Mouse (Mus musculus) lung, postnatal 36 days (tissue): ENCODE data around the gene Mrm3.
A peak's percentile ranks its signal among the peaks of the same experiment; 100 is the strongest.
"Not testable (repeated sequence)": the region's sequence is repeated elsewhere in the genome, so short reads cannot be mapped to it uniquely, and the experiment has no call there.

Experiments
- DNase-seq: peaks from one replicate; pipeline ENCODE4 v3.0.0; 2022; ENCODE audit warnings: mixed read lengths

Gene Mrm3

DNA sequence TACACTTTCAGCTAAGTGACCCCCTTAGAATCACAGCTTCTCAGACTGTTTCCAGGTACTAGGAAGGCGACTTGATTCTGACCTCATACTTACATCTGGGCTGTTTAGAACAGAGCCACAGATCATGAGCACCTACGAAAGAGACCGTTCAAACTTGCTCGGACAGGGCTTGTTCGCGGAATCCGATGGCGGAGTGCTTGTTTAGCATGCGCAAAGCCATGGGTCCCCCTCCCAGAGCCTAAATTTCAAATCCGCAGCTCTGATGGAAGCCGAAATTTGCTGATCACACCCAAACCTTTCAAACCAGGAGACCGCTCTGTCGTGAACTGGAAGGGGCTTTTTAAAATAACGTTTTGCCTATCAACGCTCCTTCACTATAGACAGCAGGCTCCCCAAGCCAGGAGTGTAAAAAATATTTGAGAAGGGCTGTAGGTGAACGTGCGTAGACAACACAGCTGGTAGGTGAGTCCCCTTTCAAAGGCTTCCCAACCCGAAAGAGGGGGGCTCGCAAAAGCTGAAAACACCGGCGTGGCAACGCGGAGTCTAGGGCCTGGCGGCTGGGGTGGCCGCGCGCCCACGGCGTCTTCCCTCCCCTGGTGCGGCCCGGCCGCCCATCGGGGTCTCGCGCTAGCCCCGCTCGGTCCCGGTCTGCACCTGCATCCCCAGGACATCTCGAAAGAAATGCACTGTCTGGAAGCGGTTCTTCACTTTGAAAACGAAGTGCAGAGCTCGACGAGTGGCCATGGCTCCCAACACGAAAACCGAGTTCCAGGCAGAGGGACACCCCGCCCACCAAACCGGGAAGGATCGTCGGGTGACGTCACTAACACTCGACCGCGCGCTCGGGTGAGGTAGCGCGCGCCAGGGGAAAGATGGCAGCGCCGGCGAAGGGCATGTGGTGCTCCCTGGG, at the start of gene Mrm3, which contains the start of gene Glod4:
Gene Mrm3, plus strand, starts transcription at position 815 of the 910 bp plus-strand sequence.
Gene Glod4, minus strand, starts transcription at position 825 of the 910 bp plus-strand sequence.
- peak; percentile 96 for DNase-seq

DNA sequence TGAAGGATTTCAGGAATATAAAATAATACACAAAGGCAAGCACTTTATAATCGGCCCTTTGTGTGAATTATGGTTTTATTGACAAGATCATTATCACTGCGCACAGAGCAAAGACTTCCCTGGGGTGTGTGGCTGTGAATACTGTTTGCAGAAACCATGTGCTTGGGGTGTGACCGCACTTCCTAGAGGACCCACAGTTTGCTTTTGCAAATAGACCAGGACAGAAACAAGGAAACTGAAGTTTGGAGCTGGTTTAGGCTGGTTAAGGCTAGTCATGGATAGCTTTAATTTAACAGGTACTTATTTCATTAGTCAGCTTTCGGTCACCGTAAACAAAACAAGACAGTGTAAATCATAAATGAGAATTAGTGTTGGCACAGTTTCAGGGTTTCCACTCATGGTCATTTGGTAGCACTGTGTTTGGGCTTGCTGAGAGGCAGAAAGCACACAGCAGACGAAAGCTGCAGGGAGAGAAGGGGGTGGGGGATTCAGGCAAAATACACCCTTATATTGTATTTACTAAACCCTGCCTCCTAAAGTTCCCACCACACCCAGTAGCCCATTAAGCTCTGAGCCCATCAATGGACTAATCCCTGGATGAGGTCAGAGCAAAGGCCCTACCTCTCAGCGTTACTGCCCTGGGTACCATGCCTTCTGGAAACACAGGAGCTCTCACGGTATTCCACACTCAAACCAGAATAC, 47.1 kb upstream of the Mrm3 start:
- peak; percentile 11 for DNase-seq

DNA sequence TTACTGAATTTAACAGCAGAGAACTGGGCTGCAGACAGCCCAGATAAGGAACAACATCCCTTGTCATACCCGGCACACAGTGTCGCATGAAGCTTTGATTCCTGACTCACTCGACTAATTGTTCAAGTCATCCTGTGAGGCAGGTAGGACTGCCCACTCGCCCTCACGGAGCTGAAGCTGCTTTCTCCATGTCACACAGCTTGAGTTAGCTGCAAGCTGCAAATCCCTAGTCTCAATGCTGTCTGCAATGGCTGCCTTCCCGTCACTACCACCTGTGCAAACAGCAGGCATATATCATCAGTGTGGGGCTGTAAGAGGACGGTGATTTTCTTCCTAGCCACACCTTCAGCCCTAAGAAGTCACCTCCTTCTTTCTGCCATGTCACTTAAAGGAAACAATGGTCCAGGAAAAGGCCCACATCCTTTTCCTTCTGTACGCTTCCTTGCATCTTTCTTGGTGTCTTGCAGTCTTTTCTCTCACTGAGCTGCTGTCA, 46.5 kb upstream of the Mrm3 start:
- no peak for DNase-seq

DNA sequence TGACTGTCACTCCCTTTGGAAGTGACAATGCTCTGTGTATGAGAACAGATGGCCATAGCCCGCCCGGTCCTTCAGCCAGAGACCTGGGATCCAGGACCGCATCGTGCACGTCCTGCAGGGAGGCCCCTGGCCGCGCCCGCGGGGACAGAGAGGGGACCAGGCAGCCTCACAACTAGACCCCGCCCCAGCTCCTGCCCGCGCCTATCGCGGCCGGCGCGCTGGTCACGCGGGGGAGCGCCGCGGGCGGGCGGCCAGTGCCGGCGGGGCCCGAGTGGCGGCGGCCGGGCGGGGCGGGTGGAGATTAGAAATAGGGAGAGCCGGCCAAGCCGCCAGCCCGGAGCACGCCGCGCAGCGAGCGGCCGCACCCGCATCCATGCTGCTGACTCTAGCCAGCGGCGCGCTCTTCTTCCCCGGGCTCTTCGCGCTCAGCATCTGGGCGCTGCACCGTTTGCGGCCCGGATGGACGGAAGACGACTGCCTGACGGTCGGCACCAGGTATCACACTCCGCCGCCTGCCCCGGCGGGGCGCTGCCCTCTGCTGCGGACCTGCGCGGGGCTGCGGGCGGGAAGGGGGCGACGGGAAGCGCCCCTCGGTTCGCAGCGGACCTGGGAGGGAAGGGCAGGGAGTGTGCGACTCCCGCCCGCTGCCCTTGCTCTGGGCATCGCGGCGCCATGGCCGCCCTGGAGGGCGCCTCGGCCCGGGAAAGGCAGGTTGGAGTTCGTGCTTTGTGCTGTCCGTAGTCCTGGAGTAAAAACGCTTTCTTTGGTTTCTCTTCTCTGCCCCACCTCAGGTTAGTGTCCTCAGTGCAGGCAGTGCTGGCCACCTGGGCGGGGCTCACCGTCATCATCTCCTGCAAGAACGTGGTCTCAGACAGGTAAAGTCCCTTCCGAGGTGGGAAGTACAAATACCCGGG, 41.5 kb upstream of the Mrm3 start:
- peak; percentile 92 for DNase-seq

DNA sequence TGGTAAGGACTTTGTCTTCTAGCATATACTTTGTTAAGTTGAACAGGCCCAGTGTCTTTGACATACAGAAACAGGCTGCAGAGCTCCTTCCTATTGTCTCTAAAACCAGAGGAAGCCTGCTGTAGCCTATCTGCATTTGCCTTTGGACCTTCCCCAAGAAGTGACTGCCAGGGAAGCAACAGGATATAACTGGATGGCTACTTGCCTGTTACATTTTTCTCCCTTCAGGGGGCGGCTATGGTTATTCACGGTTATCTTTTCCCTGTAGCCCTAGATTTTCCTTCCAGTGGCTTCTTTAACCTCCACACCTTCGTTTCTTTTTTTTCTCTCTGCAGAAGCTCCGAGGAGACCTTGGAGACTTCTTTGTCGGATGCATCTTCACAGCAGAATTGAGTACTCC, 36.7 kb upstream of the Mrm3 start:
- no peak for DNase-seq

DNA sequence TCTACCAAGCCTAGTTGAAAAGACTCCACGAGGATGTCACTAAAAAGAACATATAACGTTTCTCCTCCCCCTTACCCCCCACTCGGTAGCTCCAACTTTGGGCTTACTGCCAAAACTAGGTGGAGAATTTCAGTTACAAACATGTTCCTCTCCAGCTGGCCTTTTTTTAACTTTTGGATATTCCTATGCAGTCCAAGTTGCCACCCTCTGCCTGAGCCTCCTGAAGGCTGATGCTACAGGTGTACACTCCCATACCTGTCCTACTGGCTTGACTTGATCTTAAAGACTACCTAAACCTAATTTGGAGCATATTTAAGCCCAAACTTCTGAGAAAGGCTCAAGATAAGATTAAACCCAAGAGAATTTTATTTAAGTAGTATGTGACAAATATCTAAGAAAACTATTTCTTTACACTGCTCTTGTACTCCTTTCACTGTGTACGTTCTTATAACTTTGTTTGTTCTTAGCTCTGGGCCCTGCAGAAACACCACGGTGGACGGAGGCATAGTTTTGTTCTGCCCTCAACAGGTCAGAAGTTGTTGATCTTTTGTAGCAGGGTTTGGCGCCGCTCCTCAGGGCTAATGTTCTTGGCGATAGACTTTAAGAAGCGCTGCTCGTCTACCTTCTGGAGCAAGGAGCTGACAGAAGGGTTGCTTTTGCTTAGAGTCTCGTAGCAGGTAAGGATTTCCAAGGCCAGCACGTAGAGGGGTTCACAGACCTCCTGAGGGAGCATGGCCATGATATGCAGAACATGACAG, 33.1 kb upstream of the Mrm3 start:
- peak; percentile 37 for DNase-seq

DNA sequence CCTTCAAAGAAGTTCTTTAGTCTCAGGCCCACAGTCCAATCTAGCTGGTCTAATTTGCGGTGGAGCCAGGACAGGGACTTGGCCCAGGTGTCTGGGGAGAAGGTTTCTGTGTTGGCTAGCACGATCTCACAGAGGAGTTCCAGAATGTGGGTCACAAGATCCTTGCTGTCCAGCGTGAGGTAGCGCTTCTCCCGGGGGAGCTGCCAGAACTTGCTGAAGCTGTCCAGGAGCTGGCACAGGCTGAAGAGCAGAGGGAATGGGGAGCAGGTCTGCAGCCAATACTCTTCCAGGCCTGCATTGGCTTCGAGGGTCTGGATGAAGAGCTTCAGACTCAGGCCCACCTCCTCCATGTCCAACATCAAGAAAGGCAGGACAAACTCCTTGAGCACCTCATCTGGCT, 31.9 kb upstream of the Mrm3 start:
- not testable (repeated sequence) for DNase-seq

DNA sequence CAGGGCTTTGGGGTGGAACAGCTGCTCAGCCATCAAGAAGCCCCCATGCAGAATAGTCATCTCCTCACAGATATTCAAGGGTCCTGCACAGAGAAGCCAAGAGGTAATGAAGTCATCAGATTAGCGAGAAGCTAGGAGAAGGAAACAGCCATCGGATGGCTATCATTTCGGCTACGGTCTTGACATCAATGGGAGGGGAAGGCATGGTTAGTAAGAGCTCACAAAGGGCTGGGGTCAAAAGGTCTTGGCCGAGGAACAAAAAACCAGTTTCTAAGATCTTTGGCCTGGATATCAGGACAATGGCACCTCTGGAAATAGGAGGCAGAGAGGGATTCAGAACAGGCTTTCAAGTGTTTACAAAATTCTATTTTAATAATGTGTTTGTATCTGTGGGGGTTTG, 29.7 kb upstream of the Mrm3 start:
- DNase-seq, result no peak

DNA sequence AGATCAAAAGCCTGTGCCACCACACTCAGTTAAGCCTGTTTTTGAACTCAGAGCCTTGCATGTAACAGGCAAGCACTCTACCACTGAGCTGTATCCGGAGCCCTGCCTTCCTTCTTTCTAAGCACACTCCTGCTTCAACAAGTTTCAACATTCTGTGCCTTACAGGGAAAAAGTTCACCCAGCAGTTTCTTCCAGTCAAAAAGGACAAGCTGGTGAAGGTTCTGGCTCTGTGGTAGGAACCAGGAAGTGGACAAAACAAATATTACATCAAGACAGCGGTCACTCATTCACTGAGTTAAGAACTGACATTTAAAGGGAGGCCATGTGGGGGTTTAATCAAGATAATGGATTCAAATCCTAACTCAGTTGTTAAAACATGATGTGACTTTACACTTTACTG, 28.5 kb upstream of the Mrm3 start:
- peak; percentile 51 for DNase-seq

DNA sequence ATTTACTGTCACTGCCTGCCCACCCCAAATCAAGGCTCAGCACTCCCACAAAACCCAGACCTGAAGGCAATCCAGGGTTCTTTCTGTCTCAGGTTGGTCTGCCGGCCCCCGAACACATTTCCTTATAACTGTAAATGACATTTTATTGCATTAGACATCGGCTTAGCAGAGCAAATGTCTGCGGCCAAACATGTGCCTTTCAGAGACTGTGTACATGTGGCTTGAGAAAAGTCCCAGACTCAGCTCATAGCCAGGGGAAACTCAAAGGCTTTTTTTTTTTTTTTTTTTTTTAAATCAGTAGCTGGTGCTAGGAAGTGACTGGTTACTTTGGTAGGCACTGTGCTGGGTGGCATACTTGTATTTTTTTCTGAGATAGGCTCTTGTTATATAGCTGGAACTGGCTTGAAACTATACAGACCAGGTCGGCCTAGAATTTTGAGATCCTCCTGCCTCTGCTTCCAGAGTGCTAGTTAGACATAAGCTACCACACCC, 27.4 kb upstream of the Mrm3 start:
- no peak for DNase-seq

DNA sequence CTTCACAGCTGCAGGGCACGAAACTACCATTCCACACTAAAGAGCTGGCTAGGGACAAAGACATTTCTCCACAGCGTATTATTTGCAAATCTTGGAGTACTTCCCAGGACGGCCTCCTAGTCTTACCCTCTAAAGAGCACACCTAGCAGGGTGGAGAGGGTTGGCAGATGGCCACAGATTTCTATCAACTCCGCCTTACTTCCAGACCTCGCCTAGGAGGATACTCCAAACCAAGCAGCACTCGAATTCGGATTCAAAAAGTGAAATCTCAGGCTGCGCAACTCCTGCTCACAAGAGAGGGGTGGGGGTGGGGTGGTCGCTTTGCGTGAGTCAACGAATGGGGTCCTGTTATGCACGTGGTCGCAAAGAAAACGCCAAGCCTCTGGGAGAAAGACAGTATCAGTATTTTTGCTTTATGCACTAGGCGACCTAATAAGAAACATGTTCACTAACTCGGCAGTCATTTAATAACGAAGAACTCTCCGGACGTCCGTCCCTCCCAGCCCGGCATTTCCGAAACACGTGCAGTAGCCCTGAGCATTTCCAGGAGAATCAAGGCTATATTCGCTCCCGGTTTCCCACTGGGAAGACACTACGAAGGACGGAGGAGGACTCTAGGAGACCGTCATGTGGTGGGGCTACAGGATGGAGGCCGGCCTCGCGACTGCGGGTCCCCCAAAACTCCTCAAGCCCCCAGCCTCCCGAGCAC, 26.7 kb upstream of the Mrm3 start:
- DNase-seq, result peak; percentile 92

DNA sequence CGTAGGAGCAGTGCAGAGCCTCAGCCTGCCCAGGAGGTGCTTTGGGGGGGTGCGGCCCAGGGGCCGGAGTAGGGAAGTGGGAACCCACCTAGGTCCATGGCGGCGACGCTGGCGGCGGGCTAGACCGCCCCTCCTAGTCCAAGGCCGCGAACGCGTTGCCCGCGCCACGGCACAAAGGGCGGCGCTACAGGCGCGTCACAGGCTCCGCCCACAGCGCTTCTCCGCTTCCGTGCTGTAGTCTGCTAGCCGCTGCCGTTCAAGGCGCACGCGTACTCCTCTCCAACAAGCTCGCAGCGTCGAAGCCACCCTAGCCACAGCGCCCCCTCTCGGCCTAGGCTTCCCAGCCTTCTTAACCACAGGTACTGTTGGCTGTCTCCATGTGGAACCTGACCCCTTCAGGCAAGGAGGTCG, 26.1 kb upstream of the Mrm3 start, which contains the start of the genes Dbil5 and Gemin4:
Gene Dbil5, plus strand, starts transcription at position 219 of the 411 bp plus-strand sequence.
Gene Gemin4, minus strand, starts transcription at position 275 of the 411 bp plus-strand sequence.
- DNase-seq, result peak; percentile 99

DNA sequence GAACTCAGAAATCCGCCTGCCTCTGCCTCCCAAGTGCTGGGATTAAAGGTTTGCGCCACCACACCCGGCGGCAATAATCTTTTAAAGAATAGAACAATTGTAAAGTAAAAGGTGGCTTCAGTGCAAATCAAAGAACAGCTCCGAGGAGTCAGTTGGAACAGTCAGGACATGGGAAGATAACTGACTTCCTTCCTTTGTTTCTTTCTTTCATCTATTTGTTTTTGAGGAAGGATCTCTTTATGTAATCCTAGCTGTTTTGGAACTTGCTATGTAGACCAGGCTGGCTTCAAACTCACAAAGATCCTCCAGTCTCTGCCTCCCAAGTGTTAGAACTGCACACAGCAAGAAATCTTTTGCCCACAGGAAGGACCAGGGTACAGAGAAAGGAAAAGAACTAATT, 18.9 kb upstream of the Mrm3 start:
- DNase-seq, result no peak

DNA sequence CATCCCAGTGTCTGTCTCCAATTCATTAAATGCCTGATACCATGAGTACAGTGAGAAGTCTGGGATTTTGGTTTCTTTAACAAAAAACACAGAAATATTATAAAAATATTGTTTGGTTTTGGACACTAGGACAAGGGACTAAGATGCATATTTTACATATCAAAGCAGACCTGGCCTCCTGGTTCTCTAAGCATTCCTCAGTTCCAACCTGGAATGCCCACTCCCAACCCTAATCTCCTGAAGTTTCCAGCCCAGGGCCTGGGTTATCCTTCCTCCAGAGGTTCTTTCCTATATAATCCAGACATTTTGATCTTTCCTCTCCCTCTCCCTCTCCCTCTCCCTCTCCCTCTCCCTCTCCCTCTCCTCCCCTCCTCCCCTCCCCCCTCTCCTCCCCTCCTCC, 18.5 kb upstream of the Mrm3 start:
- no peak for DNase-seq

DNA sequence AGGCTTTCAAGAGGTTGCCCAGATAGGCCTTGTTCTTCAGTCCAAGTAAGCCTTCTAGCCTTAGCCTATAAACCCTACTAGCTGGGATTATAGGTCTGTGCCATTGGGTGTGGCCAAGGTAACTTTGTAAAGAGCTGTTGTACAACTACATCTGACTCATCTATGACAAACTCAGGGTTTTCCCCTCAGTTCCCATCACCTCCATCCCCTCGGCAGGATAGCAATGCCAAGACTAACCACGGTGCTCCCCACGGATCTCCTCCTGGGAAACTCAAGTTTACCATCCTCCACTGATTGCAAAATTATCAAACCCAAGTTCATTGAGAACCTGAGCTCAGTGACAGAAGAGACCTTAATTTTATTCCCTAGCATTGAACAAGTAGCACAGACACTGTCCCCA, 7.4 kb upstream of the Mrm3 start:
- no peak for DNase-seq

DNA sequence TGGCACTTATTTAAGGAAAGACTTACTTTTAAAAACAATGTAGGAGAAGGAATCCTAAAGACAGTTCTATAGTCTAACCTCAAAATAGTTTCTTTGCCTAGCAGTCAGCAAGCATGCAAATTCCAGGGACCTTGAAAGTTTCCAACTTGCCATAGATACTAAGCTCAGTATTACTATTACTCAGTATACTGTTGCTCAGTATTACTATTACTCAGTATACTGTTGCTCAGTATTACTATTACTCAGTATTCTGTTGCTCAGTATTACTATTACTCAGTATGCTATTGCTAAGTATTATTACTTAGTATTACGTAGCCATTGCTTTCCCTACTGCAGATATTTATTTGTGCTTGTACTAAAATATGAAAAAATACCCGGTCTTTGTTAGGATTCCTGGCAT, 3.8 kb upstream of the Mrm3 start:
- no peak for DNase-seq

DNA sequence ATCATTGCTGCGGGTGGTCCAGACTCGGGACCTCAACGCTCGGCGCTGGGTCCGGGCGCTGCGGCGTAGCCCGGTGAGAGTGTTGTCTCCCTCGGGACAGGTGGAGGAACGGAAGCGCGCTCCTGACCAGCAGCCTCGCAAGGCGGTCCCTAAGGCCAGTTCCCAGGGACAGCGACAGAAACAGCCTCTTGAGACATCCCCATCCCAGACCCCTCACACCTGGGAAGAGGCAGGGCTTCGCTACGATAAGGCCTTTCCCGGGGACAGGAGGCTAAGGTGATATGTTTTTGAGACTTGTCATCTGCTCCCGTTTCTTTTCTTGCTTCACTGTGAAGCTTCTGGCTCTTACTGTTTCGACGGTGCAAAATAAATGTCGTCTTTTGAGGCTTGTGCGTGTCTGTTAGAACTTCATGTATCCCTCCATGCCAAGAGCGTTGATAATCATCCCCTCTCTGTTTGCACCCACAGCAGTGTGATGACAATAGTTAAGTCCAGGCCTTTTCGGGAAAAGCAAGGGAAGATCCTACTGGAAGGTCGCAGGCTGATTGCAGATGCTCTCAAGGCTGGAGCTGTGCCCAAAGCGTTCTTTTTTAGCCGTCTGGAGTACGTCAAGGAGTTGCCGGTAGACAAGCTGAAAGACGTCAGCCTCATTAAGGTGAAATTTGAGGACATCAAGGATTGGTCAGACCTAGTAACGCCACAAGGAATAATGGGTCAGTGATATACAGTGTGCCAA, 464 bp downstream of the Mrm3 start:
- DNase-seq, result no peak

DNA sequence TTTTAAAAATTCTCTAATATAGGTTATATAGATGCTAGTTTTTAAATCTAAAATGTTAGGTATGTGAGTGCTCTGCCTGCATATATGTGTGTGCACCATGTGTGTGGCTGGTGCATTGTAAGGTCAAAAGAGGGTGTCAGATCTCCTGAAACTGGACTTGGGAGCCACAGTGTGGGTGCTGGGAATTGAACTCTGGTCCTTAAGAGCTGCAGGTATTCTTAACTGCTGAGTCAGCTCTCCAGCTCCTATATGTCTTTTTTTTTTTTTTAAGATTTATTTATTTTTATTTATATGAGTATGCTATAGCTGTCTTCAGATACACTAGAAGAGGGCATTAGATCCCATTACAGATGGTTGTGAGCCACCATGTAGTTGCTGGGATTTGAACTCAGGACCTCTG, 2.9 kb downstream of the Mrm3 start:
- no peak for DNase-seq

DNA sequence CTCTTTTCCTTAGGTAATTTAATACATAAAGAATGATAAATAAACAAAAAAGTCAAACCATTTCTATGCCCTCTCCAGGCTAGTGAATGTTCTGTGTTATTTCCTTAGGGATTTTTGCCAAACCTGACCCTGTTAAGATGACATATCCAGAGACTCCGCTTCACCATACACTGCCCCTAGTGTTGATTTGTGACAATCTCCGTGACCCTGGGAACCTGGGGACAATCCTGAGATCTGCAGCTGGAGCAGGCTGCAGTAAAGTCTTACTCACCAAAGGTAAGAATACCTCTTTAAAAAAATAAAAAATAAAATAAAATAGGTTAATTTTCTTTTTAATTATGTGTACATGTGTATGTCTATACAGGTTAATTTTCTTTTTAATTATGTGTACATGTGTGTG, 3.7 kb downstream of the Mrm3 start:
- DNase-seq, result no peak

DNA sequence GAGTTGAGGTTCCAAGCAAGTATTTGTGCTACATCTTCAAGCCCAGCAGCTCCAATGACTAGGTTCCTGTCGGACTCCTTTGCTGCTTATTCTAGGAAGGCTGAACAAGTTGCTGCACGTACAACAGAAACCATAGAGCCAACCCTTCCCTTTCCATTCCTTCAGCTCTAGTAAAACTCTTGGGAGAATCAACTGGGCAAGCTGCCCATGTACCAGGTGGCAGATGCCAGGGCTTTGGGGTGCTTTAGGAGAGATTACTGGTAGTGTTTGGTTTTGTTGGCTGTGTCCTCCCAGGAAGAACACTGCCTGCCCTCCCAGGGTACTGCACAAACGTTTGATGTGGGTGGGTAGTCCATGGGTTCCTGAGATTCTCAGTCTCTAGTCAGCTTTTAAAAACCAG, 8.5 kb downstream of the Mrm3 start:
- no peak for DNase-seq
